Mouse (Mus musculus) heart, postnatal 0 days (tissue): Measurements from ENCODE around the gene Kcnq4. TPM values are rescaled to one million over a fixed set of nuclear protein-coding genes. Genes with fewer than 3 reads are reported as not detected.

ENCODE experiments used
- ATAC-seq: fragments of 200-750 bp; cut with Nextera tagmentation; 2 replicates; pipeline ENCODE4 v1.8.0; 2017; ENCODE audit warnings: low read depth, moderate number of reproducible peaks, moderate library complexity; ENCODE audit not compliant: insufficient read depth
- DNase-seq: peaks from one replicate; pipeline ENCODE4 v3.0.0-alpha.2; 2016; ENCODE audit warnings: low spot score
- H3K27ac ChIP-seq: fragments of 300-500 bp; sonication (generic); 2 replicates; pipeline ENCODE4 v1.5.1; 2014; ENCODE audit warnings: low read depth, mild to moderate bottlenecking
- H3K27me3 ChIP-seq: fragments of 300-500 bp; sonication (generic); 2 replicates; pipeline ENCODE4 v1.6.1; 2014; ENCODE audit warnings: low read length, mixed read lengths; ENCODE audit not compliant: control insufficient read depth, insufficient read depth
- H3K36me3 ChIP-seq: fragments of 300-500 bp; sonication (generic); replicated peaks from 2 replicates; pipeline ENCODE4 v1.6.1; 2014; ENCODE audit warnings: low read length, mixed read lengths; ENCODE audit not compliant: control insufficient read depth, insufficient read depth
- H3K4me1 ChIP-seq: fragments of 300-500 bp; sonication (generic); 2 replicates; pipeline ENCODE4 v1.6.1; 2014; ENCODE audit warnings: antibody characterized with exemption; ENCODE audit not compliant: control insufficient read depth, insufficient read depth
- H3K4me2 ChIP-seq: fragments of 300-500 bp; sonication (generic); 2 replicates; pipeline ENCODE4 v1.6.1; 2014; ENCODE audit warnings: low read depth, mild to moderate bottlenecking, low read length, moderate library complexity
- H3K4me3 ChIP-seq: fragments of 300-500 bp; sonication (generic); 2 replicates; pipeline ENCODE4 v1.5.1; 2014; ENCODE audit warnings: low read depth, low read length
- H3K9ac ChIP-seq: fragments of 300-500 bp; sonication (generic); replicated peaks from 2 replicates; pipeline ENCODE4 v1.6.1; 2014; ENCODE audit warnings: low read depth, low read length, mixed read lengths
- H3K9me3 ChIP-seq: fragments of 300-500 bp; sonication (generic); replicated peaks from 2 replicates; pipeline ENCODE4 v1.6.1; 2016; ENCODE audit warnings: low read length; ENCODE audit not compliant: control insufficient read depth
- CTCF ChIP-seq: IDR thresholded peaks from 2 replicates; pipeline ENCODE4 v1.5.1; 2016; ENCODE audit warnings: antibody characterized with exemption, control low read depth, low read depth
- EP300 ChIP-seq: IDR thresholded peaks from 2 replicates; pipeline ENCODE4 v1.6.1; 2016; ENCODE audit warnings: antibody characterized with exemption, low read depth
- WGBS: fragments of 180-500 bp; shearing (Covaris S2); extraction: QIAGEN DNeasy Blood & Tissue Kit; methylation state at CpG from one replicate; pipeline ENCODE4 v1.1.7; 2014; 5-methylcytosine and 5-hydroxymethylcytosine counted together
- polyA plus RNA-seq: library from polyadenylated mRNA; unstranded; fragments of >200 nt; fragmentation: Nextera tagmentation; extraction: Ambion mirVana; gene quantifications from 2 replicates; pipeline ENCODE4 v1.2.1, GENCODE M21; 2015
- total RNA-seq: library from RNA; depleted of rRNA; stranded (reverse); fragments of >200 nt; gene quantifications from 2 replicates; pipeline ENCODE4 v1.2.3, GENCODE M21; 2014; ENCODE audit warnings: low replicate concordance

Gene Kcnq4
- total and polyA plus RNA-seq, 2 experiments from 2014 or later: 0.57 to 2.9 TPM

- Histone ChIP-seq H3K36me3 (peaks cover 35% of the 10 kb centered on the region), H3K4me2 (no peak overlapping the region), H3K27ac (no peak overlapping the region), H3K27me3 (no peaks in the 10 kb centered on the region), H3K9me3 (no peaks in the 10 kb centered on the region), H3K4me3 (no peak overlapping the region), H3K9ac (no peak overlapping the region), H3K4me1 (no peaks in the 10 kb centered on the region)
- DNase-seq (peak; percentile 41), ATAC-seq (peak; percentile 64; the same call in 1 of the 2 replicates)
- whole genome bisulfite sequencing: 0% methylated on average over 1 of the region's 1 CpGs
- peak; percentile 78 for TF ChIP-seq CTCF
- no peak for TF ChIP-seq EP300
Observed at GRCm38 (mm10) chr4:120755299-120755698, 6.9 kb upstream of the Kcnq4 start.

- Histone ChIP-seq H3K4me3 (no peak overlapping the region), H3K4me1 (0 out of 2 replicates have a peak, but pooled peaks cover 12% of the 10 kb centered on the region), H3K9ac (no peak overlapping the region), H3K27me3 (peaks cover 40% of the 10 kb centered on the region), H3K27ac (no peak overlapping the region), H3K9me3 (no peaks in the 10 kb centered on the region), H3K4me2 (no peak overlapping the region), H3K36me3 (no peaks in the 10 kb centered on the region)
- DNase-seq (no peak), ATAC-seq (no peak)
- WGBS: 45% methylated on average over 2 of the region's 2 CpGs
- no peak for TF ChIP-seq EP300
- no peak for TF ChIP-seq CTCF
Observed at GRCm38 (mm10) chr4:120749601-120750000, 1.2 kb upstream of the Kcnq4 start.

- Histone ChIP-seq H3K4me3 (peak overlapping the region; percentile 72), H3K27me3 (peaks cover 45% of the 10 kb centered on the region), H3K4me2 (peak overlapping the region; percentile 100), H3K9ac (peak overlapping the region; percentile 55), H3K36me3 (no peaks in the 10 kb centered on the region), H3K9me3 (no peaks in the 10 kb centered on the region), H3K4me1 (0 out of 2 replicates have a peak, but pooled peaks cover 13% of the 10 kb centered on the region), H3K27ac (no peak overlapping the region)
- under 1% methylated on average over 61 of the region's 75 CpGs for WGBS
- peak; percentile 37 for ATAC-seq
- TF ChIP-seq EP300 (no peak), CTCF (no peak)
- DNase-seq: no peak
Observed at GRCm38 (mm10) chr4:120747243-120747792, 1.1 kb downstream of the Kcnq4 start.

- DNase-seq (no peak), ATAC-seq (peak; percentile 57)
- 9% methylated on average over 30 of the region's 53 CpGs for WGBS
- Histone ChIP-seq H3K27ac (no peak overlapping the region), H3K4me2 (peak overlapping the region; percentile 100), H3K36me3 (no peaks in the 10 kb centered on the region), H3K27me3 (peaks cover 45% of the 10 kb centered on the region), H3K4me1 (0 out of 2 replicates have a peak, but pooled peaks cover 13% of the 10 kb centered on the region), H3K4me3 (peak overlapping the region; percentile 72), H3K9ac (peak overlapping the region; percentile 55), H3K9me3 (no peaks in the 10 kb centered on the region)
- TF ChIP-seq CTCF (no peak), EP300 (no peak)
Observed at GRCm38 (mm10) chr4:120746552-120747150, 1.8 kb downstream of the Kcnq4 start.

GRCm38 (mm10) chr4:120745731-120746551 lies 2.5 kb downstream of the Kcnq4 start:
- no peak overlapping the region; the same call in 1 of the 2 replicates for H3K9ac ChIP-seq
- H3K4me1 ChIP-seq: 0 out of 2 replicates have a peak, but pooled peaks cover 13% of the 10 kb centered on the region
- H3K36me3 ChIP-seq: no peaks in the 10 kb centered on the region
- no peak overlapping the region for H3K27ac ChIP-seq
- ATAC-seq (no peak), DNase-seq (no peak)
- H3K27me3 ChIP-seq: peaks cover 45% of the 10 kb centered on the region
- peak overlapping the region; percentile 72 for H3K4me3 ChIP-seq
- TF ChIP-seq CTCF: 0 out of 2 replicates have a peak, but pooled peaks have one; percentile 1
- no peak for TF ChIP-seq EP300
- no peaks in the 10 kb centered on the region for H3K9me3 ChIP-seq
- 52% methylated on average over 10 of the region's 10 CpGs for WGBS
- peak overlapping the region; percentile 100 for H3K4me2 ChIP-seq
